Mouse (Mus musculus) lung, adult 2 months (tissue): ENCODE results near the gene A530084C06Rik. TPM values are rescaled to one million over a fixed set of nuclear protein-coding genes. Genes with fewer than 3 reads are reported as not detected.

Source experiments
- DNase-seq: peaks from one replicate; pipeline ENCODE4 v3.0.0; 2022
- H3K4me1 ChIP-seq: fragments of 200-500 bp; 2 replicates; pipeline ENCODE4 v1.6.1; 2011; ENCODE audit warnings: low read length; ENCODE audit not compliant: control insufficient read depth, insufficient read depth
- H3K4me3 ChIP-seq: fragments of 200-500 bp; replicated peaks from 2 replicates; pipeline ENCODE3; 2011; ENCODE audit warnings: low read depth, mild to moderate bottlenecking, control low read depth, low read length; ENCODE audit errors: extremely low read depth
- CTCF ChIP-seq: fragments of 200-500 bp; IDR thresholded peaks from 2 replicates; pipeline ENCODE4 v1.5.1; 2011; ENCODE audit warnings: mild to moderate bottlenecking, low read length, control low read depth; ENCODE audit not compliant: insufficient read depth
- POLR2A ChIP-seq: fragments of 200-500 bp; IDR thresholded peaks from 2 replicates; pipeline ENCODE4 v1.6.1; 2011; ENCODE audit warnings: low read depth, mild to moderate bottlenecking, control low read depth, low read length, borderline replicate concordance; ENCODE audit errors: extremely low read depth
- WGBS: fragments of 180-500 bp; shearing (Covaris S2); methylation state at CpG from one replicate; pipeline ENCODE4 v1.1.7; 2018; 5-methylcytosine and 5-hydroxymethylcytosine counted together
- polyA plus RNA-seq: library from polyadenylated mRNA; depleted of rRNA; stranded (reverse); fragments of >200 nt; gene quantifications from 2 replicates; pipeline ENCODE4 v1.2.3, GENCODE M21; 2012

A530084C06Rik gene
- polyA plus RNA-seq, 1 experiment, result 0.67 TPM

GRCm38 (mm10) chr13:31567617-31568294 lies 8.6 kb upstream of the A530084C06Rik start:
- DNase-seq, result no peak
- H3K4me3 ChIP-seq, result no peak overlapping the region
- H3K4me1 ChIP-seq, result no peaks in the 10 kb centered on the region
- WGBS, result 71% methylated on average over 6 of the region's 6 CpGs
- no peak for TF ChIP-seq POLR2A
- TF ChIP-seq CTCF, result no peak

DNA sequence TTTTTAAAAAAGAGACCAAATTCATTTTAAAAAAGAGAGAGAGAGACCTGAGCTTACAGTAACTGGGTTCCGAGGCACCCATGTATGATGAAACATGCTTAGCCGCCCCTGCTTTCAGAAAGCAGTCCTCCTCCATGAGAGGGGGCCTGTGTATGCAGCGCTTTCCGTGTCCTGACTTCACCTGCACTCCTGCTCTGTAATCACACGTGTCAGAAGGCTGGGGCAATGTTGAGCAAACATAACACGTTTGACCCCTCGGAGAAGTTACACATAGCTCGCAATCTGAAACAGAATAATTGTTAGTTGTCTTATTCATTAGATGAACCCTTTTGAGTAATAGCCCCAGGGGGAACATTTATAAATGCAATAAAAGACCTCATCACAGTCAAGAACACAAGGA lies 8.0 kb upstream of the A530084C06Rik start:
- 70% methylated on average over 8 of the region's 8 CpGs for WGBS
- DNase-seq, result no peak
- TF ChIP-seq POLR2A (no peak), CTCF (no peak)
- H3K4me3 ChIP-seq, result no peak overlapping the region
- no peaks in the 10 kb centered on the region for H3K4me1 ChIP-seq

DNA sequence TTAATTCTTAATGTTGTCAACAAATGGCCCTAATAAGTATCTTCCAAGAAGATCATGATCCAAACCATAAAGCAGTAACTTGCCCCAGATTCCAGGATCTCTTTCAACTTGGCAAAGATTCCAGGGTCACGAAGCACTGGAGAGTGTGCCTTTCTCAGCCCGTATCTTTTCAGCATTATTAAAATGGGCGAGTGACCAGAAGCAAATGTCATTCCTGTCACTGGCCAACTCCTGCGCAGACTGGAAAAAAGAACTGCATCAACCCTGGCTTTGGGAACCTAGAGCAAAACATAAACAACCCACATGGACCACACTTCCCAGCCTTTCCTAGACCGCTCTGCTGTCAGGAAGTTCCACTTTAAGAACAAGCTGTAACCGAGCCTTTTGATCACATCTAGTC lies 5.3 kb upstream of the A530084C06Rik start:
- 31% methylated on average over 6 of the region's 6 CpGs for WGBS

GRCm38 (mm10) chr13:31559419-31560144 lies 449 bp upstream of the A530084C06Rik start:
- WGBS, result under 1% methylated on average over 92 of the region's 92 CpGs
- H3K4me3 ChIP-seq, result peak overlapping the region; percentile 71
- no peak for TF ChIP-seq POLR2A
- TF ChIP-seq CTCF, result 0 out of 2 replicates have a peak, but pooled peaks have one; percentile 19
- peak; percentile 80 for DNase-seq
- peaks cover 4% of the 10 kb centered on the region; the same call in 1 of the 2 replicates for H3K4me1 ChIP-seq

More for the DNA sequence above, 5.3 kb upstream of the A530084C06Rik start:
- TF ChIP-seq POLR2A (no peak), CTCF (no peak)
- no peaks in the 10 kb centered on the region for H3K4me1 ChIP-seq
- DNase-seq, result no peak
- no peak overlapping the region for H3K4me3 ChIP-seq

GRCm38 (mm10) chr13:31557768-31558520 lies 1.2 kb downstream of the A530084C06Rik start:
- TF ChIP-seq CTCF (no peak), POLR2A (no peak; the same call in 1 of the 2 replicates)
- Histone ChIP-seq H3K4me3 (peak overlapping the region; percentile 71), H3K4me1 (peaks cover 4% of the 10 kb centered on the region; the same call in 1 of the 2 replicates)
- 1% methylated on average over 73 of the region's 73 CpGs for WGBS
- peak; percentile 76 for DNase-seq

DNA sequence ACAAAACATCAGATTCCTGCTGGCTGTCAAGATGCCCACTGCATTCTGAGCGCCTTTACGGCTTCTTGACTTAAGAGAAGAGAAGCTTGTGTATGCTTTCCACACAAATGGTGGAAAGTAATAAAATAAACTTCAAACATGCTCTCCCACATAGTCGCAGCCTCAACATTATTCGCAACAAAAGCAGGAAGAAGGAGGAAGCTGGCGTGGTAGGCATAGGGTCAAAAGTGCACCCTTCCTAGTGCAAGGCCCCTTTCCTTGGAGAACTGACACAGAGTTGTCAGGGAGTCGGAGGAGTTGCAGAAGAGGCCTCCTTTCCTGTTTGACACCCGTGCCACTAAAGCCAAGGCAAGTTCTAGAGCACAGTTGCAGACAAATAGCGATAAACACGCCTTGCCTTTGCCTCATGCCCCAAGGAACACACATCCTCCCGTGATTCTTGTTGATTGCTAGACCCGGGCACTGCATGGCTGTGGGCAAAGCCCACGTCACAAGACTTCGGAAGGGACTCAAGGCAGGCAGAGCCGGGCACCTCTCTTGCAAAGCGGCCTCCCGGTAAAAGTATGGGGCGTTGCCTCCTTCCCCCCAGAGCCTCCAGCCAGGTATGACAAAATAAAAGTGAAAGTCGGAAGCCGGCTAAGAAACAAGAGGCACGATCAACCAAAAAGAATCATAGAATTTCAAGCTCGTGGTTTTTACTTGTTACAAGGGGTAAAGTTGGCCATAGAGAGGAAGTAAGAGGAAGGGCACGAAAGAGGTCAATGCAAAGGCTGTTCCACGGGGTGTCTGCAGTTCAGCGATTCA lies 2.0 kb downstream of the A530084C06Rik start:
- 17% methylated on average over 24 of the region's 24 CpGs for WGBS
- DNase-seq, result peak; percentile 28
- H3K4me3 ChIP-seq, result peak overlapping the region; percentile 71

DNA sequence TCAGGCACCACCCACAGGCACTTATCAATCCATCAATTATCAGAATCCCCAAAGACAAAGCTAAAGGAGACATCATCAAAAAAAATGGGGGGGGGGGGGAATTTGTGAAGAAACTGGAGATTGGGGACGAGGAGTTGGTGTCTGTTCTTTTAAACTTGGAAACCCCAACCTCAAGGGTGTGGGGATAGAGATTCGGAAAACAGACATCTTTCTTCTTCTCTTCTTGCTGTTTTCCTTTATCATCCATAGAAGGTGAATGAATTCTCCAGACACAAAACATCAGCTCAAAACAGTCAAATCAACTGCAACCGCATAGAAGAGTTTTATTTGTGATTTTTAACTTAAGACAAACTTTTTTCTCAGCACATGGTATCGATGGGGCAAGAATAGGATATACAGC lies 3.3 kb downstream of the A530084C06Rik start, which contains the start of gene Foxq1:
Foxq1 (plus strand) TSS at position 301 of the 400 bp plus-strand sequence.
- WGBS, result 88% methylated on average over 4 of the region's 4 CpGs
- DNase-seq, result no peak
- TF ChIP-seq CTCF, result no peak
- TF ChIP-seq POLR2A, result no peak
- H3K4me3 ChIP-seq, result no peak within 1 kb of the TSS
- H3K4me1 ChIP-seq, result peaks cover 4% of the 10 kb centered on the region; the same call in 1 of the 2 replicates

More for the DNA sequence above, 2.0 kb downstream of the A530084C06Rik start:
- H3K4me1 ChIP-seq, result peaks cover 4% of the 10 kb centered on the region; the same call in 1 of the 2 replicates
- TF ChIP-seq CTCF (no peak), POLR2A (no peak)

DNA sequence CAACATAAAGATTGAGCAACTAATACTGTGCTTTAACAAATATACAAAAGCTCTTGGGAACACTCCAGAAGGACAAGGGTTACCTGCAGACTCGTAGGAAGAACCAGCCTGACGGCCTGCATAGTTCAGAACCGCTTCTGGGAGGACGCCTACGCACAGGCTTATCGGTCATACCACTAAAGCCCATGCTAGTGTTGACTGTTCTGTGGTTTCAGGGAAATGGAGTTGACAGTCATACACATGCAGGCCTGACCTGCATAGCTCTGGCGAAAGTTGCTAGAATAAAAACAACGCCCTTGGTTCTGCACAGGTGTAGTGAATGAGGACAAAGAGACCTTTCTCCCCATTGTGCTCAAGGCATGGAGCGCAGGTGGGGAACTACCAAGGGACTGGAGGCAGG lies 11.5 kb downstream of the A530084C06Rik start:
- no peaks in the 10 kb centered on the region for H3K4me1 ChIP-seq
- WGBS, result 66% methylated on average over 9 of the region's 9 CpGs
- no peak overlapping the region for H3K4me3 ChIP-seq
- DNase-seq, result peak; percentile 33
- no peak for TF ChIP-seq CTCF
- TF ChIP-seq POLR2A, result no peak
